Mouse (Mus musculus): ENCODE results near the gene Gdap1l1.
A peak's percentile ranks its signal among the peaks of the same experiment; 100 is the strongest.
"Not testable (repeated sequence)": the region's sequence is repeated elsewhere in the genome, so short reads cannot be mapped to it uniquely, and the experiment has no call there.

The Gdap1l1 gene

GRCm38 (mm10) chr2:163422895-163423660, 15.2 kb upstream of the Gdap1l1 start:
- ATAC-seq (ENCODE audit: insufficient number of reproducible peaks, low FRiP score, low TSS enrichment) = no peak

GRCm38 (mm10) chr2:163424597-163424996, 13.7 kb upstream of the Gdap1l1 start, which contains the start of gene Oser1:
Gene Oser1, minus strand, starts transcription at chr2:163424697.
- no peak for ATAC-seq (ENCODE audit: insufficient number of reproducible peaks, low FRiP score, low TSS enrichment)

GRCm38 (mm10) chr2:163428346-163429011, 9.8 kb upstream of the Gdap1l1 start:
- ATAC-seq (ENCODE audit: insufficient number of reproducible peaks, low FRiP score, low TSS enrichment) = no peak

- no peak for ATAC-seq (ENCODE audit: insufficient number of reproducible peaks, low FRiP score, low TSS enrichment)
These were observed 7.0 kb upstream of the Gdap1l1 start for GRCm38 (mm10) chr2:163431289-163431688.

- ATAC-seq (ENCODE audit: insufficient number of reproducible peaks, low FRiP score, low TSS enrichment) = peak; percentile 70
These were observed 4.3 kb upstream of the Gdap1l1 start for GRCm38 (mm10) chr2:163433971-163434370.

- ATAC-seq (ENCODE audit: insufficient number of reproducible peaks, low FRiP score, low TSS enrichment) = no peak
These were observed 476 bp upstream of the Gdap1l1 start for GRCm38 (mm10) chr2:163437800-163438199.

GRCm38 (mm10) chr2:163438619-163439451, 559 bp downstream of the Gdap1l1 start:
- ATAC-seq (ENCODE audit: insufficient number of reproducible peaks, low FRiP score, low TSS enrichment) = peak; percentile 31

GRCm38 (mm10) chr2:163439488-163439887, 1.2 kb downstream of the Gdap1l1 start:
- no peak for ATAC-seq (ENCODE audit: insufficient number of reproducible peaks, low FRiP score, low TSS enrichment)

- ATAC-seq (ENCODE audit: insufficient number of reproducible peaks, low FRiP score, low TSS enrichment) = peak; percentile 77; the same call in 1 of the 2 replicates
These were observed 5.3 kb downstream of the Gdap1l1 start for GRCm38 (mm10) chr2:163443543-163443942.

GRCm38 (mm10) chr2:163444017-163444416, 5.7 kb downstream of the Gdap1l1 start:
- no peak for ATAC-seq (ENCODE audit: insufficient number of reproducible peaks, low FRiP score, low TSS enrichment)

- ATAC-seq (ENCODE audit: insufficient number of reproducible peaks, low FRiP score, low TSS enrichment) = no peak
These were observed 9.1 kb downstream of the Gdap1l1 start for GRCm38 (mm10) chr2:163447375-163447774.

- no peak for ATAC-seq (ENCODE audit: insufficient number of reproducible peaks, low FRiP score, low TSS enrichment)
These were observed 11.0 kb downstream of the Gdap1l1 start for GRCm38 (mm10) chr2:163449276-163449675.

GRCm38 (mm10) chr2:163450668-163451295, 12.5 kb downstream of the Gdap1l1 start:
- 0 out of 2 replicates have a peak, but pooled peaks have one; percentile 56 for ATAC-seq (ENCODE audit: insufficient number of reproducible peaks, low FRiP score, low TSS enrichment)

- ATAC-seq (ENCODE audit: insufficient number of reproducible peaks, low FRiP score, low TSS enrichment) = no peak
These were observed 14.5 kb downstream of the Gdap1l1 start for GRCm38 (mm10) chr2:163452738-163453137.

- ATAC-seq (ENCODE audit: insufficient number of reproducible peaks, low FRiP score, low TSS enrichment) = no peak
These were observed 15.1 kb downstream of the Gdap1l1 start for GRCm38 (mm10) chr2:163453378-163453777.

GRCm38 (mm10) chr2:163458539-163459265, 20.4 kb downstream of the Gdap1l1 start:
- ATAC-seq (ENCODE audit: insufficient number of reproducible peaks, low FRiP score, low TSS enrichment) = peak; percentile 74

- ATAC-seq (ENCODE audit: insufficient number of reproducible peaks, low FRiP score, low TSS enrichment) = no peak
These were observed 21.1 kb downstream of the Gdap1l1 start for GRCm38 (mm10) chr2:163459380-163459779.

- ATAC-seq (ENCODE audit: insufficient number of reproducible peaks, low FRiP score, low TSS enrichment) = no peak
These were observed 22.3 kb downstream of the Gdap1l1 start for GRCm38 (mm10) chr2:163460622-163461021.

GRCm38 (mm10) chr2:163461307-163461706, 23.0 kb downstream of the Gdap1l1 start:
- not testable (repeated sequence) for ATAC-seq (ENCODE audit: insufficient number of reproducible peaks, low FRiP score, low TSS enrichment)

- no peak for ATAC-seq (ENCODE audit: insufficient number of reproducible peaks, low FRiP score, low TSS enrichment)
These were observed 24.1 kb downstream of the Gdap1l1 start for GRCm38 (mm10) chr2:163462386-163462785.
